Mouse (Mus musculus): ENCODE results near the gene Tnfrsf9.

Gene Tnfrsf9

GRCm38 (mm10) chr4:150896896-150897624 is 17.3 kb upstream of the Tnfrsf9 start:
- DNase-seq: peak; percentile 73

- peak; percentile 92 for DNase-seq
Observed at GRCm38 (mm10) chr4:150898716-150899365, 15.5 kb upstream of the Tnfrsf9 start.

GRCm38 (mm10) chr4:150900486-150900885 is 13.9 kb upstream of the Tnfrsf9 start:
- no peak for DNase-seq

- peak; percentile 93 for DNase-seq
Observed at GRCm38 (mm10) chr4:150901651-150902050, 12.7 kb upstream of the Tnfrsf9 start.

GRCm38 (mm10) chr4:150902062-150902461 is 12.3 kb upstream of the Tnfrsf9 start:
- DNase-seq: no peak

GRCm38 (mm10) chr4:150903091-150903742 is 11.1 kb upstream of the Tnfrsf9 start:
- no peak for DNase-seq

- no peak for DNase-seq
Observed at GRCm38 (mm10) chr4:150907099-150907498, 7.3 kb upstream of the Tnfrsf9 start.

- DNase-seq: peak; percentile 58
Observed at GRCm38 (mm10) chr4:150908512-150908911, 5.8 kb upstream of the Tnfrsf9 start.

- peak; percentile 100 for DNase-seq
Observed at GRCm38 (mm10) chr4:150909451-150910156, 4.8 kb upstream of the Tnfrsf9 start.

GRCm38 (mm10) chr4:150910164-150910951 is 4.0 kb upstream of the Tnfrsf9 start:
- DNase-seq: no peak

- DNase-seq: no peak
Observed at GRCm38 (mm10) chr4:150913743-150914142, 619 bp upstream of the Tnfrsf9 start.

GRCm38 (mm10) chr4:150915181-150915906 is 982 bp downstream of the Tnfrsf9 start:
- no peak for DNase-seq

GRCm38 (mm10) chr4:150917336-150918027 is 3.1 kb downstream of the Tnfrsf9 start:
- no peak for DNase-seq

GRCm38 (mm10) chr4:150921206-150921605 is 6.8 kb downstream of the Tnfrsf9 start:
- DNase-seq: peak; percentile 56

- peak; percentile 56 for DNase-seq
Observed at GRCm38 (mm10) chr4:150924308-150924707, 9.9 kb downstream of the Tnfrsf9 start.

GRCm38 (mm10) chr4:150924936-150925335 is 10.6 kb downstream of the Tnfrsf9 start:
- DNase-seq: no peak

GRCm38 (mm10) chr4:150925923-150926322 is 11.6 kb downstream of the Tnfrsf9 start:
- peak; percentile 66 for DNase-seq

GRCm38 (mm10) chr4:150926924-150927705 is 12.8 kb downstream of the Tnfrsf9 start:
- DNase-seq: no peak

- no peak for DNase-seq
Observed at GRCm38 (mm10) chr4:150927789-150928188, 13.4 kb downstream of the Tnfrsf9 start.

- DNase-seq: no peak
Observed at GRCm38 (mm10) chr4:150933503-150933902, 19.1 kb downstream of the Tnfrsf9 start.

All from thymus, postnatal 4 days (tissue).